Mouse (Mus musculus) hematopoietic stem cell, adult 5-6 weeks (primary cell): Measurements from ENCODE around the gene Mfsd13b. TPM values are rescaled to one million over a fixed set of nuclear protein-coding genes. Genes with fewer than 3 reads are reported as not detected.

Experiments used
- ATAC-seq, 2 experiments: fragments of 125-278 bp in 1 of 2; replicated peaks in 1 of 2; 2 replicates each; pipeline ENCODE4 v1.8.0; 2016 to 2017; ENCODE audit warnings: inconsistent platforms in 2 of 2, mild to moderate bottlenecking in 2 of 2, moderate number of reproducible peaks in 2 of 2, low read depth in 1 of 2, moderate TSS enrichment in 1 of 2; ENCODE audit not compliant: low FRiP score in 2 of 2, poor library complexity in 2 of 2, severe bottlenecking in 2 of 2, insufficient read depth in 1 of 2, low TSS enrichment in 1 of 2
- total RNA-seq: library from RNA; stranded (forward); fragments of 172-1452, 232-1000 nt; gene quantifications from 2 replicates; pipeline ENCODE4 v1.2.3, GENCODE M21; 2017

Mfsd13b gene
- total RNA-seq, 1 experiment from 2014 or later, result not detected

DNA sequence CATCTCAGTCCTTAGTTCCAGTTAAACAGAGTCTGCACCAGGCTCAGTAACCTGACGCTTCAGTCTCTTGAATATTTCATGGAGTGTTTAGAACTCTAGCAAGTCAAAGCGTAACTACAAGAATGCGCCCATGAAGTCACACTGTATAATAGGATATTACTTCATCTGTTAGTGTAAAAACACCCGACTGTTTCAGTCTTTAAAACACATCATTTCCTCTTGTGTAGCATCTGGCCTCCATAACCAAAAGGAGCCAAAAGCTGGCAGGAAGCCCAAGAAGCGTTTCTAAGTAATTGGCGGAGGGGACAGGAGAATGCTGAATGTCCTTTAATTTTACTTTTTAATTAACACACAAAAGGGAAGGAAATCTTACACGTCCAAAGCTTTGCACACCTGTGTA, 5.2 kb upstream of the Mfsd13b start:
- no peak for ATAC-seq

DNA sequence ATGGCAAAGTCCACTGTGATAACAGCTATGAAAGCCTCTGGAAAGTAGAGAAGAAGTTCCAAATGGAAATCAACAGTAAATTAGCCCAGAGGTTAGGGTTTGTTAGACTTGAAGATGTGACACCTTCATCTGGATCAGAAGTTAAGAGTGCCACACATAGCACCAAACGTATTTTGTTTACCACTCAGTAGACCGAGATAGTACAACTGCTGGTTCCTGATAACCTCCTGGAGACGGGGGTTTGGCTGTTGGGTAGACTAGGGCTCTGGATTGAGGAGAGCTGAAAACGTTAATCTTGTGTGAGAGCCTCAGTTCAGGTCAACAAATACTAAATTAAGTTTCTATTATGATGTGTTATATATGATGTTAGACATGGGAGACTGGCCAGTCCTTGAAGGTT, 2.3 kb upstream of the Mfsd13b start:
- no peak for ATAC-seq

DNA sequence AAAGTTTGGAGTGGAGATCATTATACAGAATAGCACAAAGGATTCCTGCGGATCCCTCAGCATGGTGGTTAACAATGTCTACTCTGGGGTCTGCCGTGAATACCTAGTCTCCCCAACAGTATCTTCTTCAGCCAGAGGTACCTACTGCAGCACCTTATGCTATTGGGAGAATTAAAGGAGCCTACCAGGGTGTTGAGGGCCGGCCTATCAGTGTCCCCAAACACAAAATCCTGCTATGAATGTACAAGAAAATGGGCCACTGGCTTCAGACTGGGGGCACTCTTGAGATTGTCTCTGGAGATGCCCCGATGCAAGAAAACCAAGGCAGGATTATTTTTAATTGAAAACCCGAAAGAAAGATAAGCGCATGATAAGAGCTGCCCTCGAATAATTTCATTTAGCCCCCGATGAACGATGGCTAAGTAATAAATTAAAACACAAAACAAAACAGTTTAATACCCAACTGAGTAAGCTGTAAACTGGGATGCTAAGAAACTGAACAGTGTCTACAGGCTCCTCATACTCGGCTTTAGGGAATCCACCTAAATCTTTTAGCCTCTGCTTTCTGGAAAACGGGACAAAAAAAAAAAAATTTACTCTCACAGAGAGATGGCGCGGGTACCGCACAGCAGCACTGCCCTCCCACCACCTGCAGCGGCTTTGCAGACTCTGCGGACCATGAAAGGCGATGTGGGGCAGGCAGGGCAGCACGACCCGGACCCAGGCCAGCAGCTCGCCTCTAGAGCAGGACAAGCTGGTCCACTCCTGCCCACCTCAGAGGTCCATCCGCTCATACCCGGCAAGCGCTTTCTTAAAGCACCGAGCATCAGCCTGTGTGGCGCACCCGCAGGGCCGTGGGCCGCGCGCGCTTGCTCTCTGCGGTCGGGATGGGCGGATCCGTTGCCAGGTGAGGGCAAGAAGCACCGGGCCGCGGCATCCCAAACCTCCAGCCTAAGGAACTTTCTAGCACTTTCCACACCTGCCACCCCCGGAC, 1.1 kb upstream of the Mfsd13b start:
- peak in 1 of 2 experiments; percentile 30; a peak in 1 of 4 replicates for ATAC-seq

DNA sequence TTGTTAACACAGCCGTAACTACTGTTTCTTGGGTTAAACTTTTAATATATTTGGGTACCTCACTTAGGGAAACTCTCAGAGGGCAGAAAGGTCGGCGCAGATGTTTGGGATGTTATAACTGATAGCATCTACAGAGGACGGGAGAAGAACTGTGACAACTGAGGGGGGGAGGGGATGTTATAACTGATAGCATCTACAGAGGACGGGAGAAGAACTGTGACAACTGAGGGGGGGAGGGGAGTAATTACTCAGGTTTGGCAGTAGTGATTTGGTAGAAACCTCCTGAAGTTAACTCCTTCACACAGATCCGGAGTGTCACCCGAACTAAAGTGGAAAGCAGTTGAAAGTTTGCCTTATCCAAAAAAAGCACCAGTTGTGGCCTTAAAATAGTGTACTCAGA, 659 bp downstream of the Mfsd13b start:
- ATAC-seq, result no peak

DNA sequence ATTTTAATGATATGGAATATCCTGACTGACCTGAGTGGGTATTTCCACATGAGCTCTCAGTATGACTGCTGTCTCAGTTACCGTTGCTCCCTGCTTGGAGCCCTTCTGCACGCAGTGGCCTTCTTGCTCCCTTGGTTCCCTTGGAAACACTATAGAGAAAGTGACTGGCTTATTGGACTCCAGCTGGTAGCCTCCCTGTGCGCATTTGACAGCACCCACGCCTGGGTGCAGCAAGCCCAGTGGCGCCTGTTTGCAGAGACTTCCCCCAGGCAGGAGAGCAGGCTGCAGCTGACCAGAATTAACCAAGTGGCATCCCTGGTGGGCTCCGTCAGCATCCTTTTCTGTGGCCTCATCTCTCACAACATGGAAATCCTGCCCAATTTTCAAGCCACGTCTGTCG, 8.9 kb downstream of the Mfsd13b start:
- no peak for ATAC-seq

DNA sequence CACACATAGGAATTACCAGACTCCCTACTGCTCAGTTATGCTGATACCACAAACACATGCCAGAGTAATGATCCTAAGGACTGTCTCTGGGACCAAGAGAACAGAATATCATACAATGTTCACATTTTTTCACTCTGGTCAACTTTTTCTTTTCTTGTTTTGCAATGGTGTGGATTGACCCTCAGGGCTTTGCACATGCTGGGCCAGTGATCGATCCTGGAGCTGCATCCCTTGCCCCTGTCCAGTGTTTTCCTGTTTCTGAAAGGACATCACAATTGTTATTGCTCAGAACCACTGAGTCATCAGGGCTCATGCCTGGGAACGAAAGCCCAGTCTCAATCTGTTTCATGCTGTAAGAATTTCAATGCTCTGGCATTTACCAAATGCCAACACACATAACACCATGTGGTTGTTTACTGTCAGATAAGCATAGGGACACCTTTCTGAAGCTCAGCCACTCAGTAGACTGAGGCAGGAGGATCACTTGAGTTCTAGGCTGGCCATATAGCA, 16.8 kb downstream of the Mfsd13b start:
- no peak for ATAC-seq

DNA sequence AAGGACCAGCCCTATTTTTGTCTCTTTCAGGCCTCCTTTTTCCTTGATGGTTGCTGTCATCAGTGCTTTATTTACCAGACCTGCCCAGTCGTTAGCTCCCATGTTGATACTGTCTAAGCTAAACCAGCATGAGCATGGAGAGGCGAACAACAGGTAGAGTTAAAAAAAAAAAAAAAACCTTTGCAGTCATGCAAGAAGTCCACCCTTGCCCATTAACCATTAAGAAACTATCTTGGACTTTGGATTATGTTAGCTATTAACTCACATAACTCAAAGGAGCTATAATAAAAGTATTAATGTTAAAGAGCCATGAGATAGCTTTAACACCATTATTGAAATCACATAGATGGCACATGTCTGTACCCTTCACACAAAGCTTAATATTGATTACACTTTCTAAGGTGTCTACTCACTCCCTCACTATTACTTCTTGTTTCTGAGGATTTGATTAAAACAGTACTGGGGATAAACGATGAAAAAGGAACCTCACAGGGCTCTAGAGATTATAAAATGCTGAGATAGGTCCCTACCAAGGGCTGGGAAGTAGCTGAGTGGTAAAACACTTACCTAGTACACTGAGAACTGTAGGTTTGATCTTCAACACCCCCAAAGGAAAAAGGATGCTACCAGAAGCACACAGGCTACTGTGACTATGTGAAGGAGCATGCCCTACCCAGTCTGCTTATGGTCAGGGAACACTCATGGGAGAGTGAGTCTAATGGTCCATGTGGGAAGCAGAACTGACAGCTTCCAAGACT, 17.9 kb downstream of the Mfsd13b start:
- no peak for ATAC-seq

DNA sequence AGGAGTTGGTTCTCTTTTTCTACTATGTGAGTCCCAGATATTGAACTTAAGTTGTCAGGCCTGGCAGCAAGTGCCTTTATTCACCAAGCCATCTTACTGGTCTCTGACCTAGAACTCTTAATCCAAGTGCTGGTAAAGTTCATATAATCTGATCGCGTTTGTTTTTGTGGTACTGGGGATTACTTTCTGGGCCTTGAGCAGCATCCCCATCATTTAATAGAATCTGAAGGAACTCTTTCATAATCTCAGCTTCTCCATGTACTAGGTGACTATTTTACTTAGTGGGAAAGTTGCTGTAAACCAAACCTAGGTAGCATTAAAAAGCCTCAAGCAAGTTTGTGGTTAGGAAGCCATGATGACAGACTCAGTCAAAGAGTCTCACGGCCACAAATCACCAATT, 19.6 kb downstream of the Mfsd13b start:
- ATAC-seq, result no peak

DNA sequence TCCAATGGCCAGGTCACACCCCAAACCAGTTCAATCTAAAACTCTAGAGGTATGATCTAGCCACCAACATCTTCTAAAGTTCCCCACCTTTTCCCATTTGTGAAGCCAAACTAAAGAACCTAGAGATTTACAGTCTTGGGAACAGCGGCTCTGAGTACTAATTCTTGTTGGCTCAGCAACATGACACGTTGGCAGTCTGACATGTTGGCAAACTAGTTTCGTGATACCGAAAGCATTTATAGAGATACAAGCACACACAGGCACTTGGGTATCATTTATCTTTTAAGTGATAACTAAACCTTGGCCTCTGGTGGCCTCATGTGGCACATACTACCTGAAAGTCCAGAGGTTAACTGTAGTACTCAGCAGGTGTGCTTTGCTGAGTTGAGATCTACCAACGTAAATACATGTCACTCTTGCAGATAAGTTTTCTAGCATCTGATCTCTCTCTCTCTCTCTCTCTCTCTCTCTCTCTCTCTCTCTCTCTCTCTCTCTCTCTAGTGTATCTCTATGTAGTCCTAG, 20.2 kb downstream of the Mfsd13b start:
- no peak for ATAC-seq

DNA sequence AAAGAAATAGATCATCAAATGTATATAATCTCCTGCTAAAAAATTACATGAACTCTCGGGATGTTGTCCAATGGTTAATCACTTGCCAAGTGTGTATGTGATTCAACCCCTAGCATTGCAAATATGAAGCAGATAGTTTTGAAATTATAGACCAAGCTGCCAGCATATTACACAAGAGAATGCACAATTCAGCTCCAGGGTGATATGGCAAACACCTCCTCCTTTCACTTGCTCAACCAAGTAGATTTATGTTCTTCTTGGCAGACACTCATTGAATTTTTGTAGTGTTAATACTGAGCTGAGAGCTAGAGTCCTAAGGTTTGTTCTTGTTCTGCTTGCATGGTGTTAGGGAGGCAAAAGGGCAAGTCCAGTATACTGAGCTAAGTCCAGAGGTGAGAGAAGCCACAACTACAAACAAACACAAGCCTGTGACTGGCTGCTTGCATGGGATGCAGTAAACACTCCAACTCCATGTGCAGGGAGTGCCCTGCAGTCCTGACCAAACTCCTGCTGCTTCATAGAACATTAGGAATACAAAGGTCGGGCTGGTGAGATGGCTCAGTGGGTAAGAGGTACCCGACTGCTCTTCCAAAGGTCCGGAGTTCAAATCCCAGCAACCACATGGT, 21.6 kb downstream of the Mfsd13b start:
- ATAC-seq, result no peak

DNA sequence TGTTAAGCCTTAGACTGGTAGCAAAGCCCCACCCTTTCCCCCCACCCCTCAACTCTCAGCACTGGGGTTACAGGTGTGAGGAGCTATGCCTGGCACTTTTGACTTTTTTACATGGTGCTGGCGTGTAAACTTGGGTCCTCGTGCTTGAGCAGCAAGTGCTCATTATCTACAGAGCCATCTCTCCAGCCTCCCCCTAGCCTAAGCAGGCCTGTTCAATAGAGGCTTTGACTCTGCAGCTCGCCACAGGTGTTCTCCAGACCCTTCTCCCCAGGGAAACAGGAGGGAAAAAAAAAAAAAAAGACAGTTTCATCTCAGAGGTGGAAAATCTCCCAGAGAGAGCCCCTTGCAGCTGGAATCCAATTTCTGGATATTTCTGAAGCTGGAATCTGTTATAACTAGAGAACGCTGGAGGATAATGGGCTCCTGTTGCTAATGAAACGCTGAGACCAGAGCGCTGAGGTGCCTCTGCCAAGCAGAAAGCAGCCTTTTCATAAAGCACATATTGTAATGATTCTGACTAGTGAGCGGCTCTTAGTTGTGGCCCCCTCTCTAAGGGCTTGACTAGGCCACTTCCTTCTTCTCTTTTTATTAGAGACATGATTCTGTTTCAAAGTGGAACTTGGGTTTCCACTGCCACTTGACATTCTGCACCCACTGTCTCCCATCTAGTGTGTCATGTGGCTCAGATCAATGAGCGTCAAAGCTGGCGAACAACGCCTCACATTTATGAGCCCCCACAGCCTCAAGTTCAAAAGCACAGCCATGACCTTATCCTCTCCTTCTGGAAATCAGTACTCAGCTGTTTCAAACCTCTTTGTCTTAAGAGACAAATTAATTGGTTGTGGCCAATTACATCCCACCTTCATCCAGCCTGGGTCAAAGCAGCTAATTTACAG, 29.7 kb downstream of the Mfsd13b start:
- no peak for ATAC-seq

DNA sequence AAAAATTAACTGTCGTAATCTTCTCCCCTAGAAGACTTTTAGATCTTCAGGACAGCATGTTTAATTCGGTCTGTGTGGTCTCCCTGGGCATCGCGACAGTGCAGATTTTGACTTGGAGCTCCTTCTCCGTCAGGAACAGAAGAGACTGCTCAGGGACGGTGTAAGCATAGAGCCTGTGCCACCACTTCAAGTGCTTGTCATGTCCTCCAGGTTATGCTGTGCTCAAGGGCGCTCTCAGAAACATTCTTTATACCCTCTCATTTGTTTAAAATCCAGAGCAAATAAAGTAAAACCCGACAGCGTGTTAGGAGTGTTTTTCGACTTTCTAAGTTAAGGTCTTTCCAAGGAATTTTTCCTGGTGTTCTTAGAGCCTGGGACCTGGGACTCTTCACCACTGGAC, 32.2 kb downstream of the Mfsd13b start:
- ATAC-seq, result no peak

DNA sequence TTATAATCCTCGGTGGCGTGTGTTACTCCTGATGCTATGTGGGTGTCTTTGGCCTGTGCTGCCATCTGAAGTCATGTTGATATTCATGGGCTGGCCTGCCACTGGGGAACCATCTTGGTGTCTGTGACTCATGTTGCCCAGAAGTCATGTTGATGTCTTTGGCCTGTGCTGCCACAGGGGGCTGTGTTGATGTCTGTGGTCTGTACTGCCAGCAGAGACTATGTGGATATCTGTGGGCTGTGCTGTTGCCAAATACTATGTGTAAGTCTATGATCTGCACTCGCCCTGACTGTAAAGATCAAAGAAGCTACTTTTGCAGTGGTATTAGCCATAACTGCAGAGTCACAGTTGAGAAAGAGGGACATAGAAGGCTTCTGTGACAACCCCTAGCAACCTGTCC, 36.5 kb downstream of the Mfsd13b start:
- ATAC-seq, result no peak

DNA sequence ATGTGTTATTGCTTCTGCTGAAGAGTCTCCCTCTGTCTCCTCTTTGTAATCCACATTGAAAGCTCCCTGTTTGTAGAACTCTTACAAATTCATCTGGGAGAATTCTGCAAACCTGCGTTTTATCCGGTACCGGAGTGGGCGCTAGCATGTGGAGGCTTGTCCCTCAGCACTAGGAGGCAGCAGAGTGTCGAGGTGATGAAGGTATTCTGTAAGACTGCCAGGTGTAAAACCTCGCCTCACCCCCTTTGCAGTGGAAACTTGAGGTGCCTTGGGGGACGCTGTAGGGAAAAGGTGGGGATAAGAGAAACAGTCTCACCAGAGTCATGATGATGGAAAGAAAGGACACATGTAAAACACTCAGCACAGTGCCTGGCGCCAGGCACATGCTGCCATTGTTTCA, 38.0 kb downstream of the Mfsd13b start:
- ATAC-seq, result peak; percentile 62 to 71; a peak in 3 of 4 replicates

DNA sequence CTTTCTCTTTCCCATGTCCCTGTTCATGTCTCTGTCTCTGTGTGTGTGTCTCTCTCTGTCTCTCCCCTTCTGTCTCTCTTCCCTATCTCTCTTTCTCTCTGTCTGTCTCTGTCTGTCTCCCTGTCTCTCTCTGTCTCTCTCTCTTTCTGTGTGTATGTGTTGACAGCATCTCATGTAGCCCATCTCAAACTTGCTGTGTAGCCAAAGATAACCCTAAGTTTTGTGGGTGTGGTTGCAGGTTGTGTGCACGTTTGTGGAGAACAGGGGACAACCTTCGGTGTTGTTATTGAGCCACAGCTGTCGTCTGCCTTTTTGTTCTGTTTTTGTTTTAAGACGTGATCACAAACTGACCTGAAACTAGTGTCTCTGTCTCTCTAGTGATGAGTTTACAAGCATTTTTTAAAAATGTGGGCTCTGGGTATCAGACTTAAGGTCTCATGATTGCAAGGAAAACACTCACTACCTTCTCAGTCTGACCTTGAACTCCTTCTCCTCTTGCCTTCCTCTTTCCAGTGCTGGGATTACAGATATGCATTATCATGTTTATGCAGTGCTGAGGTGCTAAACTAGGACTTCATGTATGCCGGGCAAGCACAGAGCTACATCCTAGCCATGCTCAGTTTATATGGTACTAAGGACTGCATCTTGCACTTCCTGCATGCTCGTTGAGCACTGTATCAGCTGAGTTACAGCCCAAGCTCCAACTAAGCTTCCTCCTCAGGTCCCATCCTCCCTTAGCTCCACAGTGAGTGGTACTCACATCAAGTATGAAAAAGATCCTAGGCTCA, 43.1 kb downstream of the Mfsd13b start:
- peak in 1 of 2 experiments; percentile 21; a peak in 1 of 4 replicates for ATAC-seq

DNA sequence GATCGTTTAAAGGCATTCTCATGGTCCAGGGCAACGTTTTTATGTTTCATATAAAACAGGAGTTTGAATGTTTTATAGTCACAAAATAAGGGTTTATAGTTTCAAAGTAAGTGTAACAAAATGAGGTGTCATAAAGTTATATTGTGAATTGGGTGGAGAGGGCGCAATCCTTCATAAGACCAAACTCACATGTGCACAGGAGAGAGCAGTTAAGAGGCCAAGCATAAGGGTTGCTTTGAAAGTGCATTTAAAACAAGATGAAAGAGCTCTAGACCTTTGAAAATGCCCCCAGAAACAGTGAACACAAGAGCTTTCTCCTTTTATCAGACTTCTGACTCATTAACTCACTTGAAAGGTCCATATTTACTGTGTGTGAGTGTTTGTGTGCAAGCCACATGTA, 44.0 kb downstream of the Mfsd13b start:
- ATAC-seq, result no peak
